Mouse (Mus musculus) heart, postnatal 0 days (tissue): ENCODE measurements around the gene Arrdc3.

ENCODE experiments used
- CTCF ChIP-seq: IDR thresholded peaks from 2 replicates; pipeline ENCODE4 v1.5.1; 2016; ENCODE audit warnings: antibody characterized with exemption, control low read depth, low read depth
- EP300 ChIP-seq: IDR thresholded peaks from 2 replicates; pipeline ENCODE4 v1.6.1; 2016; ENCODE audit warnings: antibody characterized with exemption, low read depth

- TF ChIP-seq CTCF (no peak), EP300 (no peak)
Measured at GRCm38 (mm10) chr13:80897411-80897810, 14.2 kb downstream of the Arrdc3 start.
